ENCODE assay signal across 8 mouse cellular contexts in genomic region chr19:34746688-34747504, GRCm38 (mm10). TPM values are rescaled to one million over a fixed set of nuclear protein-coding genes. Genes with fewer than 3 reads are reported as not detected.
DNase-seq lines count a peak whose midpoint lies in the region; ATAC-seq lines count a peak whose summit lies in the region.

Gene Slc16a12, minus strand, starts transcription at chr19:34747289.

- peak within 1 kb of the TSS; percentile 52 for H3K4me3 ChIP-seq in embryonic facial prominence, embryonic 15.5 days (replicated peaks)

- H3K27ac ChIP-seq in embryonic facial prominence, embryonic 15.5 days (replicated peaks) = no peak within 1 kb of the TSS

- under 1% methylated on average over 61 of the region's 61 CpGs for WGBS in embryonic facial prominence, embryonic 15.5 days

- intact Hi-C loops in heart, postnatal 10 days (cut with DNase I) = loop anchor here (5.0 kb wide), 1 partner anchor 50 kb away; no protein-coding TSS in a partner anchor

- H3K9me3 ChIP-seq in embryonic facial prominence, embryonic 15.5 days (replicated peaks) = no peaks in the 10 kb centered on the region

- H3K36me3 ChIP-seq in embryonic facial prominence, embryonic 15.5 days = no peaks in the 10 kb centered on the region

- H3K9ac ChIP-seq in embryonic facial prominence, embryonic 15.5 days = no peak within 1 kb of the TSS; the same call in 1 of the 2 replicates

- peaks cover 6% of the 10 kb centered on the region; the same call in 1 of the 2 replicates for H3K27me3 ChIP-seq in embryonic facial prominence, embryonic 15.5 days

- ATAC-seq in embryonic facial prominence, embryonic 15.5 days (ENCODE audit: insufficient number of reproducible peaks, low FRiP score, low TSS enrichment, low read depth) = peak; percentile 43

- H3K4me2 ChIP-seq in embryonic facial prominence, embryonic 15.5 days (replicated peaks) = peak within 1 kb of the TSS; percentile 97

- H3K4me1 ChIP-seq in embryonic facial prominence, embryonic 15.5 days = peaks cover 6% of the 10 kb centered on the region; the same call in 1 of the 2 replicates

- no peak for DNase-seq in urinary bladder, adult 2 months (ENCODE audit: low spot score)
- DNase-seq in urinary bladder, postnatal 10 days (ENCODE audit: low spot score) = no peak
- DNase-seq in heart, postnatal 10 days = peak; percentile 42 to 48
- DNase-seq in kidney, postnatal 25 days = peak; percentile 65 to 80
- peak; percentile 66 for DNase-seq in lung, postnatal 25 days (ENCODE audit: low spot score)
- DNase-seq in right cerebral cortex, postnatal 14 days = peak; percentile 14
- no peak for DNase-seq in cerebellum, adult 9-10 months

RNA-seq across cellular contexts. Expression of gene Slc16a12, which starts in this region (rescaled TPM):
- polyA plus RNA-seq in urinary bladder, adult 2 months (2012; rRNA removed) = 9.0 and 13.4 TPM in 2 replicates
- 1.2 TPM in 2 replicates for polyA plus RNA-seq in embryonic facial prominence, embryonic 15.5 days (2015; fragmentation: Nextera tagmentation; extraction: Ambion mirVana)
- total RNA-seq in heart, postnatal 10 days (2021) = 1 to 10 TPM; 4.7 to 5.8 TPM

Comparison
In these comparisons a context has a peak if more than half of its experiments do, and no peak if none do; other contexts are left out.
1. DNase-seq: peak in heart, postnatal 10 days (2 of 2), kidney, postnatal 25 days (2 of 2), lung, postnatal 25 days (single experiment) and right cerebral cortex, postnatal 14 days (single experiment); none in urinary bladder, adult 2 months (single experiment), urinary bladder, postnatal 10 days (single experiment) and cerebellum, adult 9-10 months (single experiment).